Mouse (Mus musculus): ENCODE measurements around the gene Olfr1328. TPM values are rescaled to one million over a fixed set of nuclear protein-coding genes. Genes with fewer than 3 reads are reported as not detected.
"Not testable (repeated sequence)": the region's sequence is repeated elsewhere in the genome, so short reads cannot be mapped to it uniquely, and the experiment has no call there.

Gene Olfr1328
- not detected in 2 replicates for polyA plus RNA-seq (2015; fragmentation: Nextera tagmentation; extraction: Ambion mirVana)

GRCm38 (mm10) chr4:118938512-118938911, at the start of gene Olfr1328:
Gene Olfr1328 (minus strand): TSS chr4:118938612.
- H3K9ac ChIP-seq (ENCODE audit: low read depth, low read length) = no peak within 1 kb of the TSS
- no peaks in the 10 kb centered on the region for H3K9me3 ChIP-seq (replicated peaks; ENCODE audit: control insufficient read depth, low read length)

DNA sequence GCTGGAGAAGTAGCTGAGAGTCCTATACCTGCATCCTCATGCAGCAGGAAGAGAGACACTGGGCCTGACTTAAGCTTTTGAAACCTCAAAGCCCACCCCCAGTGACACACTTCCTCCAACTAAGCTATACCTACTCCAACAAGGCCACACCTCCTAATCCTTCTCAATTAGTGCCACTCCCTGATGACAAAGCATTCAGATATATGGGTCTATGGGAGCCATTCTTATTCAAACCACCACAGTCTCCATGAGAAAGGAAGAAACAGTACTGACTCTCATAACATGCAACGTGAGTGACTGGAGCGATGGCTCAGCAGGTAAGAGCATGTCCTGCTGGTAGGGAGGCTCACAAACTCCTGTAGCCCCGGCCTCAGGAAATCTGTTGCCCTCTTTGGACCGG, 46.9 kb upstream of the Olfr1328 start:
- Histone ChIP-seq H3K4me1 (ENCODE audit: control insufficient read depth, low read depth, low read length) (no peaks in the 10 kb centered on the region), H3K4me3 (ENCODE audit: low read depth, low read length) (no peak overlapping the region), H3K27ac (ENCODE audit: low read length) (no peak overlapping the region), H3K4me2 (ENCODE audit: low read depth, low read length) (no peak overlapping the region), H3K9ac (ENCODE audit: low read depth, low read length) (no peak overlapping the region), H3K27me3 (ENCODE audit: control insufficient read depth, insufficient read depth, low read depth, low read length) (no peaks in the 10 kb centered on the region), H3K9me3 (replicated peaks; ENCODE audit: control insufficient read depth, low read length) (no peaks in the 10 kb centered on the region), H3K36me3 (ENCODE audit: control insufficient read depth, insufficient read depth) (no peaks in the 10 kb centered on the region)
- ATAC-seq (ENCODE audit: low read depth) = no peak
- WGBS (ENCODE audit: insufficient replicate concordance) = 69% methylated on average over 4 of the region's 4 CpGs

More at GRCm38 (mm10) chr4:118938512-118938911, at the start of gene Olfr1328:
- H3K36me3 ChIP-seq (ENCODE audit: control insufficient read depth, insufficient read depth) = no peaks in the 10 kb centered on the region
- no peak within 1 kb of the TSS for H3K27ac ChIP-seq (ENCODE audit: low read length)
- ATAC-seq (ENCODE audit: low read depth) = no peak
- no peaks in the 10 kb centered on the region for H3K4me1 ChIP-seq (ENCODE audit: control insufficient read depth, low read depth, low read length)
- 46% methylated on average over 2 of the region's 2 CpGs for WGBS (ENCODE audit: insufficient replicate concordance)
- no peak within 1 kb of the TSS for H3K4me2 ChIP-seq (ENCODE audit: low read depth, low read length)
- H3K27me3 ChIP-seq (ENCODE audit: control insufficient read depth, insufficient read depth, low read depth, low read length) = no peaks in the 10 kb centered on the region
- H3K4me3 ChIP-seq (ENCODE audit: low read depth, low read length) = no peak within 1 kb of the TSS

GRCm38 (mm10) chr4:118973281-118973680, 34.9 kb upstream of the Olfr1328 start:
- 38% methylated on average over 2 of the region's 2 CpGs for WGBS (ENCODE audit: insufficient replicate concordance)
- no peak for ATAC-seq (ENCODE audit: low read depth)
- Histone ChIP-seq H3K27me3 (ENCODE audit: control insufficient read depth, insufficient read depth, low read depth, low read length) (no peaks in the 10 kb centered on the region), H3K9me3 (replicated peaks; ENCODE audit: control insufficient read depth, low read length) (no peaks in the 10 kb centered on the region), H3K4me2 (ENCODE audit: low read depth, low read length) (no peak overlapping the region), H3K36me3 (ENCODE audit: control insufficient read depth, insufficient read depth) (no peaks in the 10 kb centered on the region), H3K9ac (ENCODE audit: low read depth, low read length) (no peak overlapping the region), H3K4me3 (ENCODE audit: low read depth, low read length) (no peak overlapping the region), H3K4me1 (ENCODE audit: control insufficient read depth, low read depth, low read length) (no peaks in the 10 kb centered on the region), H3K27ac (ENCODE audit: low read length) (no peak overlapping the region)

DNA sequence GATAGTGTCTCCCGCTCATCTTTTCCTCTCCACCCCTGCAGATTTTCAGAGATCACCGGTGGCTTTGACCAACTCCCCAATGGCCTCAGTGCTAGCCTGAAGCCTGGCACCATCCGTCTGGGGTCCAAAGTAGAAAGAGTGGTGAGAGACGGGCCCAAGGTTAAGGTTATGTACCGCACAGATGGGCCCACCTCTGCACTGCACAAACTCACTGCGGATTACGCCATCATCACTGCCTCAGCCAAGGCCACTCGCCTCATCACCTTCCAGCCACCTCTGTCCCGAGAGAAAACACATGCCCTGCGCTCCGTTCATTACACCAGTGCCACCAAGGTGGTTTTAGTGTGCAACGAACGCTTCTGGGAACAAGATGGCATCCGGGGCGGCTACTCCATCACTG, 29.3 kb upstream of the Olfr1328 start:
- Histone ChIP-seq H3K9me3 (replicated peaks; ENCODE audit: control insufficient read depth, low read length) (no peaks in the 10 kb centered on the region), H3K36me3 (ENCODE audit: control insufficient read depth, insufficient read depth) (no peaks in the 10 kb centered on the region), H3K9ac (ENCODE audit: low read depth, low read length) (no peak overlapping the region), H3K4me2 (ENCODE audit: low read depth, low read length) (no peak overlapping the region), H3K4me3 (ENCODE audit: low read depth, low read length) (no peak overlapping the region), H3K27me3 (ENCODE audit: control insufficient read depth, insufficient read depth, low read depth, low read length) (no peaks in the 10 kb centered on the region), H3K4me1 (ENCODE audit: control insufficient read depth, low read depth, low read length) (no peaks in the 10 kb centered on the region), H3K27ac (ENCODE audit: low read length) (no peak overlapping the region)
- WGBS (ENCODE audit: insufficient replicate concordance) = 73% methylated on average over 15 of the region's 15 CpGs
- ATAC-seq (ENCODE audit: low read depth) = no peak

DNA sequence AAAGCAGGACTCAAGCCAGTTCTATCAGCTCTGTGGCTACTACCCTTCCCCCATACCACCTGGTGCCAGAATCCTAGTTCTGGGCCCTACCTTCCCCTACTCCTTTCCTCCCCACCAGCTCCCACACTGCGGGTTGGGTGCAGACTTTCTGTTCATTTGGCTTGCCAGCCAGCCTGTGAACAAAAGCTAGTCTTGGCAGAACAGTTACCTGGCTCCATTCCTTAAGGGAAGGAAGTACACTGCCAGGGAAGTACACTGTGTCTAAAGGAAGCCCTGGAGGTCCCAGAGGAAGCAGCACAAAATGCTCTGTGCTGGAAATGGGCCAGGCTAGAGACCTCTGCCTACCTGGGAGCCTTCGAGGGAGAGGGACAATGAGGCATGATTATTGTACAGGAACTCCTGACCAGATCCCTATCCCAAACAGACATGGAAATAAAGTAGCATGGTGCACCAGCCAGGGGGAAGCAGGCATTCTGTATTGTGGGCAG, 22.8 kb upstream of the Olfr1328 start, which contains the start of gene Lao1:
Lao1 (plus strand) TSS at position 438 of the 488 bp plus-strand sequence.
- no peak within 1 kb of the TSS for H3K27ac ChIP-seq (ENCODE audit: low read length)
- 61% methylated on average over 2 of the region's 2 CpGs for WGBS (ENCODE audit: insufficient replicate concordance)
- H3K9ac ChIP-seq (ENCODE audit: low read depth, low read length) = no peak within 1 kb of the TSS
- no peaks in the 10 kb centered on the region for H3K36me3 ChIP-seq (ENCODE audit: control insufficient read depth, insufficient read depth)
- H3K4me3 ChIP-seq (ENCODE audit: low read depth, low read length) = no peak within 1 kb of the TSS
- no peaks in the 10 kb centered on the region for H3K27me3 ChIP-seq (ENCODE audit: control insufficient read depth, insufficient read depth, low read depth, low read length)
- H3K4me1 ChIP-seq (ENCODE audit: control insufficient read depth, low read depth, low read length) = no peaks in the 10 kb centered on the region
- ATAC-seq (ENCODE audit: low read depth) = no peak
- no peaks in the 10 kb centered on the region for H3K9me3 ChIP-seq (replicated peaks; ENCODE audit: control insufficient read depth, low read length)
- no peak within 1 kb of the TSS for H3K4me2 ChIP-seq (ENCODE audit: low read depth, low read length)

DNA sequence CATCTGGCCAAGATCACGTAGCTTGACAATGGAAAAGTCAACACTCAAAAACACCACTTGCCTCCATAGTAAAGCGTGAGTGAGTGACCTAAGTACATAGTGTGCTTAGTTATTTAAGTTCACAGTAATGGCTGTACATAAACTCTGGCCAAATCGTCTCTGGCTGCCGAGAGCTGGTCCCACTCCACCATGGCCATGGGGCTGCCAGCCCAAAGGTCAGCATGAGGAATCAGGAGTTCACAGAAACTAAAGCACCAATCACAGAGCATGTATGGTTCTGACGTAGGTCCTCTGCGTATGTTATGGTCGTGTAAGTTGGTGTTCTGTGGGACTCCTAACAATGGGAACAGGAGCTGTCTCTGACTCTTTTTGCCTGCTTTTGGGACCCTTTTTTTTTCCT, 20.4 kb upstream of the Olfr1328 start:
- Histone ChIP-seq H3K4me3 (ENCODE audit: low read depth, low read length) (no peak overlapping the region), H3K4me1 (ENCODE audit: control insufficient read depth, low read depth, low read length) (no peaks in the 10 kb centered on the region), H3K9me3 (replicated peaks; ENCODE audit: control insufficient read depth, low read length) (no peaks in the 10 kb centered on the region), H3K27me3 (ENCODE audit: control insufficient read depth, insufficient read depth, low read depth, low read length) (no peaks in the 10 kb centered on the region), H3K9ac (ENCODE audit: low read depth, low read length) (no peak overlapping the region), H3K36me3 (ENCODE audit: control insufficient read depth, insufficient read depth) (no peaks in the 10 kb centered on the region), H3K4me2 (ENCODE audit: low read depth, low read length) (no peak overlapping the region), H3K27ac (ENCODE audit: low read length) (no peak overlapping the region)
- no peak for ATAC-seq (ENCODE audit: low read depth)
- WGBS (ENCODE audit: insufficient replicate concordance) = 66% methylated on average over 7 of the region's 7 CpGs

DNA sequence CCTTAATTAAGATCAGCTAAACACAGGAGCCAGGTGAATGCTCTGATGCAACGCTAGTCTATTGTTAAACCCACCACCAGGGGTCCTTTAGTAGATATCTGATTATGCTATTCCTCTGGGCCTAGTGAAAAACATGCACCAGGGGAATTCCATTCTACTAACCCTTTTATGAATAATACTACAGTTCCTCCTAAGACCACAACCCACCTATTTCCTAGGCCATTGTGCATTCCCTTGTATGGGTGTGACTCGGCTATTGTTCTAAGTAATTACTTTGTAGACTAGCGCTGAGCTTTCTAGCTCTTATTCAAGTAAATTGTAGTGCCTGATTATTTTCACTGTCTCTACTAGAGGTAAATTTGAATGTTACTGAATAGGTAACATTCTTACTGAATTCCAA, 7.1 kb downstream of the Olfr1328 start:
- not testable (repeated sequence) for H3K27ac ChIP-seq (ENCODE audit: low read length); ATAC-seq (ENCODE audit: low read depth); H3K9ac ChIP-seq (ENCODE audit: low read depth, low read length); H3K4me1 ChIP-seq (ENCODE audit: control insufficient read depth, low read depth, low read length); H3K36me3 ChIP-seq (ENCODE audit: control insufficient read depth, insufficient read depth); H3K4me2 ChIP-seq (ENCODE audit: low read depth, low read length); H3K27me3 ChIP-seq (ENCODE audit: control insufficient read depth, insufficient read depth, low read depth, low read length); H3K4me3 ChIP-seq (ENCODE audit: low read depth, low read length); H3K9me3 ChIP-seq (replicated peaks; ENCODE audit: control insufficient read depth, low read length)
- 63% methylated on average over 3 of the region's 3 CpGs for WGBS (ENCODE audit: insufficient replicate concordance)

GRCm38 (mm10) chr4:118917365-118917764, 21.0 kb downstream of the Olfr1328 start, which contains the start of gene Olfr1329:
Gene Olfr1329 (minus strand): TSS chr4:118917465.
- H3K9ac ChIP-seq (ENCODE audit: low read depth, low read length); ATAC-seq (ENCODE audit: low read depth); H3K27me3 ChIP-seq (ENCODE audit: control insufficient read depth, insufficient read depth, low read depth, low read length); H3K4me1 ChIP-seq (ENCODE audit: control insufficient read depth, low read depth, low read length); H3K36me3 ChIP-seq (ENCODE audit: control insufficient read depth, insufficient read depth); H3K4me3 ChIP-seq (ENCODE audit: low read depth, low read length); H3K4me2 ChIP-seq (ENCODE audit: low read depth, low read length); H3K9me3 ChIP-seq (replicated peaks; ENCODE audit: control insufficient read depth, low read length); H3K27ac ChIP-seq (ENCODE audit: low read length): not testable (repeated sequence)
- 29% methylated on average over 2 of the region's 2 CpGs for WGBS (ENCODE audit: insufficient replicate concordance)

DNA sequence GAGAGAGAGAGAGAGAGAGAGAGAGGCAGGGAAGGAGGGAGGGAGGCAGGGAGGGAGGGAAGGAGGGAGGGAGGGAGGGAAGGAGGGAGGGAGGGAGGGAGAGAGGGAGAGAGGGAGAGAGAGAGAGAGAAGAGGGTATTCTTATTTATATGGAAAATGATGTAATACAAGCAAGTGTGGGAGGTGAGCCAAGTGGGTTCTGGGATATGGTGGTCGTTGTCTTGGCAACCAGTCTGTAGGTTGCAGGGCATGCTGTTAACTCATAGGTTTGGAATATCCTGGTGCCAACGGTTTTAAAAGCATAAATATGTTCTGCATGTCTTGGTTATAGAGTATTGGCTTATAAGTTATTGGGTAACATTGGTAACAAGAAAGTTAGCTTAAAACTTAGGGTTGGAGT, 36.4 kb downstream of the Olfr1328 start:
- no peaks in the 10 kb centered on the region for H3K9me3 ChIP-seq (replicated peaks; ENCODE audit: control insufficient read depth, low read length)
- no peaks in the 10 kb centered on the region for H3K36me3 ChIP-seq (ENCODE audit: control insufficient read depth, insufficient read depth)
- no peaks in the 10 kb centered on the region for H3K4me1 ChIP-seq (ENCODE audit: control insufficient read depth, low read depth, low read length)
- H3K4me3 ChIP-seq (ENCODE audit: low read depth, low read length) = no peak overlapping the region
- H3K9ac ChIP-seq (ENCODE audit: low read depth, low read length) = no peak overlapping the region
- no peak for ATAC-seq (ENCODE audit: low read depth)
- no peaks in the 10 kb centered on the region for H3K27me3 ChIP-seq (ENCODE audit: control insufficient read depth, insufficient read depth, low read depth, low read length)
- H3K27ac ChIP-seq (ENCODE audit: low read length) = no peak overlapping the region
- no peak overlapping the region for H3K4me2 ChIP-seq (ENCODE audit: low read depth, low read length)
- 43% methylated on average over 2 of the region's 2 CpGs for WGBS (ENCODE audit: insufficient replicate concordance)

Data from liver, embryonic 16.5 days (tissue).